Mouse (Mus musculus) frontal cortex, postnatal 25 days (tissue): ENCODE data around the gene Dnm3.

Experiments used
- DNase-seq, 2 experiments: peaks; one replicate each; pipeline ENCODE4 v3.0.0; 2022; ENCODE audit warnings: low spot score in 2 of 2

The Dnm3 gene

GRCm38 (mm10) chr1:162162249-162162648 lies 315.6 kb downstream of the Dnm3 start:
- no peak for DNase-seq

GRCm38 (mm10) chr1:162160718-162161117 lies 317.1 kb downstream of the Dnm3 start:
- DNase-seq = no peak

- no peak for DNase-seq
Observed at GRCm38 (mm10) chr1:162158486-162158885, 319.3 kb downstream of the Dnm3 start.

DNA sequence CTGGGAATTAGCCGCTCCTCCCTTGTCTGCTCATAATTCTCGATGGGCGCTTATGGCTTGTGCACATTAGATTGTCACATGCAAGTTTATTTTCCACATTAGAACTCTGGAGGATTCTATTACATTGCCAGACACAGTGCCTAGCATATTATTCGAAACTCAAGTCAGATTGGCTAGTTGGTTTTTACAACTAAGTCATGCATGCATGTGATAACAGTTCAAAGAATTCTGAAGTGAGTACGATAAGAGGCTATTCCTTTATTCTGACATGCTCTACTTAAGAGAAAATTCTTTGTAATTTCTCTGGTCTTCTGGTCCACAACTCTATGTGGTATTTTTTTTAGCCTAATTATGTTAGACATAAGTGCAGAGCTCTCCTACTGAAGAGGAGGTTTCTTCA lies 320.2 kb downstream of the Dnm3 start:
- no peak for DNase-seq

DNA sequence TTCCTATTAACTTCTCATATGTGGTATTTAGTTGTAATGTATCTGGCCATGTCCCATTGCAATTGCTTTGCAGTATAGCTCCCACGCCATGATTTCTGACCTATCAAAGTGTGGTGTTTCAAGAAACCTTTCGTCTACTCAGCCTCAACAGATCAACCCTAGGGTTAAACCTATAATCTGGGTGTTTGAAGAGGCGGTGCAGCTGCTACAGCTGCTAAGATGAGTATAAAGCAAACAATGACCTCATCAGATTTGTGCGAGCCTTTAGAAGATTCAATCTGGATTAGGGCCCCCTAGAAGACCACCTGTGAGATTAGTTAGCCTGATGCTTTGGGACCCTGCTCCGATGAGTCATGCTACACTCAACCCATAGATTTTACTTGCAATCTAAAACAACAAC lies 321.0 kb downstream of the Dnm3 start:
- DNase-seq = no peak

GRCm38 (mm10) chr1:162155546-162155945 lies 322.3 kb downstream of the Dnm3 start:
- no peak for DNase-seq

DNA sequence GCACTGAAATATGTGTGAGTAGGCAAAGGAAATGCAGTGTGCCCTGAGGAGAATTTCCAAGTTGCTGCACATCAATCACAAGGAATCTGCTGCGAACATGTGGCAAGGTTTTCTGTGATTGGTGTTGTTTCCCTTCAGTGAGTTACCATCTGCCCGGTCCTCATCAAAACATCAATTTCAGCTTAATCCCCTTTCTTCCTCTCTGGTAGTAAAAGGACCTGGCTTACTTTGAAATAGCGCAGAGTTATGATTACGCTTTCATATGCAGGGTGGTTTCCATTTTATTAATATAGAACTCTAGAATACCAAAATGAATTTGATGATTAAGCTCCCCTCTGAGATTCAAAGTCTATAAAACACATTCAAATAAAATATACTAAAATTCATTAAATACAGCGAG lies 324.7 kb downstream of the Dnm3 start:
- DNase-seq = no peak

GRCm38 (mm10) chr1:162149730-162150129 lies 328.1 kb downstream of the Dnm3 start:
- DNase-seq = no peak

DNA sequence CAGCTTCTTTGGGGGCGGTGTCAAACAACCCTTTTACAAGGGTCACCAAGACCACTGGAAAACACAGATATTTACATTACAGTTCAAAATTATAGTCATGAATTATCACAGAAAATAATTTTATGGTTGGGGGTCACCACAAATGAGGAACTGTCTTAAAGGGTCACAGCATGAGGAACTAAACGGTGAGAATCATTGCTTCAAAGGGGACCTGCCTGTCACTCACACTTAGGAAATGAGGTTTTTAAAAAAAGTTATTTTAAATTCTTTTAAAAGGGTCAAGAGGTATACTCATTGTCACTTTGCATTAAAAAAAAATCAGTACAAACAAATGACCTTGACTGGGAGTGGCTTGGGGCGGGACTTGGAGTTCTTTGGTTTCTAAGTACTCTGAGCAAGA lies 330.3 kb downstream of the Dnm3 start:
- no peak for DNase-seq

GRCm38 (mm10) chr1:162145748-162146147 lies 332.1 kb downstream of the Dnm3 start:
- DNase-seq = no peak

DNA sequence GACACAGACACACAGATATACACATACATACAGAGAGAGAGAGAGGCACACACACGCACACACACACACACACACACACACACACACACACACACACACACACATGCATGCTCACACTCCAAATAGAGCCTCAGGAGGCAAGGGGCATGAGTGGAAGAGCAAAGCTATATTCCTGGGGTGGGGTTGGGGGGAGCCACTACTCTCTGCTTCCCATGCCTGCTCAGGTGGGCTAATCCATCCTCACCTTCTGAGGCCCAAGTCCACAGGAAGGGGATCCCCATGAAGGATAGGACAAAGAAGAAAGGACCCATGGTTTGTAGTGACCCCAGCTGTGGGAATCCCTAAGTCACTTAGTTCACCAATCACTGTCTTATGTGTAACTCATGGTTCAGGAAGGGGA lies 332.8 kb downstream of the Dnm3 start:
- DNase-seq = no peak

GRCm38 (mm10) chr1:162143974-162144912 lies 333.6 kb downstream of the Dnm3 start:
- DNase-seq = no peak

GRCm38 (mm10) chr1:162142285-162142684 lies 335.5 kb downstream of the Dnm3 start:
- no peak for DNase-seq

- no peak for DNase-seq
Observed at GRCm38 (mm10) chr1:162136328-162136727, 341.5 kb downstream of the Dnm3 start.

GRCm38 (mm10) chr1:162135451-162136213 lies 342.2 kb downstream of the Dnm3 start:
- no peak for DNase-seq

- no peak for DNase-seq
Observed at GRCm38 (mm10) chr1:162134651-162135066, 343.2 kb downstream of the Dnm3 start.

DNA sequence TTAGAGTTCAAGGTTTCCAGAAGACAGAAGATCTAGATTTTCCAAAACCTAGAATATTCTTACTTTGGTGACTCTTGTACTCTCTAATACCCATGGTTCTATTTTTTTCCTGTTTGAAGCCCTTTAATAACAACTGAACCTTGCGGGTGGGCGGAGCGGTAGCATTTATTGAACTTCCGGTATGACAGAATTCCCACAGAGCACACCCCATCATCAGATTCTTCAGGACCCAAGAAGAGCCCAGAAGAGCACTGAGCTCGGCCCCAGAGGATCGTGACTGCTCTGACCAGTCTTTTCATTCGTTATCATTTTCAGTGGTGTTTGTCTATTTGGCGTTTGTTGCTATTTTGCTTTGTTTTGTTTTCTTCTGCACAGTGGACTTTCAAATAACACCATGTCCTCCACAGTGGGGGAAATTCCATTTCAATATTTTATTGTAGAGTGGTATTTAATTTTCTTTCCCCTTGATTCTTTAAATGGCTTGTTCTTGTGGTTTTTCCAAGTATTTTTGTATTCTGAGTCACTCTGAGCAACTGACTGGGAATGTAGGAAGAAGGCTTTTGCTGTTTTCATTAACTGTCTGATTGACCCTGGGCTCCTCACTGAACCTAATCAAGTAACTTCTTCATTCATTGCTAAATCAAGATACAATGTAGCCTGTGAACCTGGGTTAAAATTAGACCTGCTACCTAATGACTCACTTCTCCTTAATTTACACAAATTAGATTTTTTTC lies 344.8 kb downstream of the Dnm3 start:
- no peak for DNase-seq

- no peak for DNase-seq
Observed at GRCm38 (mm10) chr1:162126856-162127792, 350.7 kb downstream of the Dnm3 start.

DNA sequence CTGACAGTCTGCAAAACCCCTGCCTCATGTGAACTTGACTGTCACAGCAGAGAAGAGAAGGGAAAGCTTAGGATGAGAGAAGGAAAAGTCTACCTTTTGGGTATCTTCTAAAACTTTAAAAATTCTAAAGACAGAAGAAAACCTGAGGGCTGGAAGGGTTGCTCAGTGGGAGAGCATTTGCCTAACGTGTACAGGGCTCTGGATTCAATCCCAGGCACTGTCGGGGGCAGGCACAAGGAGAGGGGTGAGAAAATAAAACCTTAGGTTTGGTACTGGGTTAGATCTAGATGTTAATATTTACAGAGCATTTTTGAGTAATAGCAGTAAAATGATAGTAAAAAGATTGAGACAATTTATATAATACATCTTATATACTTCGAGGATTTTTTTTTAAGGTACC lies 353.4 kb downstream of the Dnm3 start:
- no peak for DNase-seq

GRCm38 (mm10) chr1:162121441-162122200 lies 356.2 kb downstream of the Dnm3 start:
- DNase-seq = no peak
